Mouse (Mus musculus) CD4-positive helper T cell, adult 2 months (primary cell): Measurements from ENCODE around the gene Tuba1b.
"Not testable (repeated sequence)": the region's sequence is repeated elsewhere in the genome, so short reads cannot be mapped to it uniquely, and the experiment has no call there.

Experiments
- DNase-seq: peaks from one replicate; pipeline ENCODE4 v3.0.0-alpha.2; 2012; ENCODE audit warnings: low read depth, missing footprints, low spot score

Gene Tuba1b

GRCm38 (mm10) chr15:98927566-98927965 lies 6.8 kb downstream of the Tuba1b start:
- DNase-seq: peak; percentile 81

GRCm38 (mm10) chr15:98924682-98925081 lies 9.7 kb downstream of the Tuba1b start:
- no peak for DNase-seq

- DNase-seq: no peak
Observed at GRCm38 (mm10) chr15:98923031-98923537, 11.3 kb downstream of the Tuba1b start.

- DNase-seq: no peak
Observed at GRCm38 (mm10) chr15:98922581-98922980, 11.8 kb downstream of the Tuba1b start.

- DNase-seq: no peak
Observed at GRCm38 (mm10) chr15:98921510-98921909, 12.9 kb downstream of the Tuba1b start.

- DNase-seq: not testable (repeated sequence)
Observed at GRCm38 (mm10) chr15:98918499-98918895, 15.9 kb downstream of the Tuba1b start.

GRCm38 (mm10) chr15:98917538-98918498 lies 16.5 kb downstream of the Tuba1b start, which contains the start of gene Lmbr1l:
Gene Lmbr1l (minus strand): TSS chr15:98918231.
- peak; percentile 100 for DNase-seq

GRCm38 (mm10) chr15:98917091-98917490 lies 17.3 kb downstream of the Tuba1b start:
- DNase-seq: peak; percentile 45

GRCm38 (mm10) chr15:98916016-98916415 lies 18.3 kb downstream of the Tuba1b start:
- no peak for DNase-seq

GRCm38 (mm10) chr15:98914903-98915302 lies 19.5 kb downstream of the Tuba1b start:
- DNase-seq: peak; percentile 37

GRCm38 (mm10) chr15:98904692-98905091 lies 29.7 kb downstream of the Tuba1b start:
- peak; percentile 42 for DNase-seq

GRCm38 (mm10) chr15:98902600-98902999 lies 31.8 kb downstream of the Tuba1b start:
- DNase-seq: no peak

- DNase-seq: no peak
Observed at GRCm38 (mm10) chr15:98901530-98901929, 32.8 kb downstream of the Tuba1b start.

GRCm38 (mm10) chr15:98897928-98898800 lies 36.2 kb downstream of the Tuba1b start, which contains the start of gene Dhh:
Gene Dhh (minus strand): TSS chr15:98898540.
- no peak for DNase-seq

- DNase-seq: no peak
Observed at GRCm38 (mm10) chr15:98897495-98897894, 36.9 kb downstream of the Tuba1b start.

- DNase-seq: no peak
Observed at GRCm38 (mm10) chr15:98895635-98896589, 38.5 kb downstream of the Tuba1b start.

GRCm38 (mm10) chr15:98894746-98895634 lies 39.4 kb downstream of the Tuba1b start:
- no peak for DNase-seq

- peak; percentile 62 for DNase-seq
Observed at GRCm38 (mm10) chr15:98893940-98894745, 40.2 kb downstream of the Tuba1b start, which contains the start of gene Rhebl1. Gene Rhebl1 (minus strand): TSS chr15:98894540.

GRCm38 (mm10) chr15:98893036-98893435 lies 41.3 kb downstream of the Tuba1b start:
- DNase-seq: no peak
